Mouse (Mus musculus): Measurements from ENCODE around the gene Met.

GRCm38 (mm10) chr6:17580349-17580748 is 116.7 kb downstream of the Met start:
- TF ChIP-seq CTCF (IDR thresholded peaks at IDR 0.05; ENCODE audit: control insufficient read depth, insufficient read depth, insufficient read length) (no peak), MAX (IDR thresholded peaks at IDR 0.05) (no peak), USF1 (IDR thresholded peaks at IDR 0.05; ENCODE audit: low read depth) (no peak), CEBPB (IDR thresholded peaks at IDR 0.05; ENCODE audit: low read depth) (no peak), MYOD1 (IDR thresholded peaks at IDR 0.05; ENCODE audit: control insufficient read depth, insufficient read length, low read depth) (no peak), MYOG (IDR thresholded peaks at IDR 0.05; ENCODE audit: control insufficient read depth, extremely low read depth, insufficient read length) (no peak)
